Mouse (Mus musculus) heart, postnatal 0 days (tissue): ENCODE measurements around the gene Ankrd36. TPM values are rescaled to one million over a fixed set of nuclear protein-coding genes. Genes with fewer than 3 reads are reported as not detected.

ENCODE experiments used
- ATAC-seq: fragments of 200-750 bp; cut with Nextera tagmentation; 2 replicates; pipeline ENCODE4 v1.8.0; 2017; ENCODE audit warnings: low read depth, moderate number of reproducible peaks, moderate library complexity; ENCODE audit not compliant: insufficient read depth
- DNase-seq: peaks from one replicate; pipeline ENCODE4 v3.0.0-alpha.2; 2016; ENCODE audit warnings: low spot score
- H3K27ac ChIP-seq: fragments of 300-500 bp; sonication (generic); 2 replicates; pipeline ENCODE4 v1.5.1; 2014; ENCODE audit warnings: low read depth, mild to moderate bottlenecking
- H3K27me3 ChIP-seq: fragments of 300-500 bp; sonication (generic); 2 replicates; pipeline ENCODE4 v1.6.1; 2014; ENCODE audit warnings: low read length, mixed read lengths; ENCODE audit not compliant: control insufficient read depth, insufficient read depth
- H3K36me3 ChIP-seq: fragments of 300-500 bp; sonication (generic); replicated peaks from 2 replicates; pipeline ENCODE4 v1.6.1; 2014; ENCODE audit warnings: low read length, mixed read lengths; ENCODE audit not compliant: control insufficient read depth, insufficient read depth
- H3K4me1 ChIP-seq: fragments of 300-500 bp; sonication (generic); 2 replicates; pipeline ENCODE4 v1.6.1; 2014; ENCODE audit warnings: antibody characterized with exemption; ENCODE audit not compliant: control insufficient read depth, insufficient read depth
- H3K4me2 ChIP-seq: fragments of 300-500 bp; sonication (generic); 2 replicates; pipeline ENCODE4 v1.6.1; 2014; ENCODE audit warnings: low read depth, mild to moderate bottlenecking, low read length, moderate library complexity
- H3K4me3 ChIP-seq: fragments of 300-500 bp; sonication (generic); 2 replicates; pipeline ENCODE4 v1.5.1; 2014; ENCODE audit warnings: low read depth, low read length
- H3K9ac ChIP-seq: fragments of 300-500 bp; sonication (generic); replicated peaks from 2 replicates; pipeline ENCODE4 v1.6.1; 2014; ENCODE audit warnings: low read depth, low read length, mixed read lengths
- H3K9me3 ChIP-seq: fragments of 300-500 bp; sonication (generic); replicated peaks from 2 replicates; pipeline ENCODE4 v1.6.1; 2016; ENCODE audit warnings: low read length; ENCODE audit not compliant: control insufficient read depth
- CTCF ChIP-seq: IDR thresholded peaks from 2 replicates; pipeline ENCODE4 v1.5.1; 2016; ENCODE audit warnings: antibody characterized with exemption, control low read depth, low read depth
- EP300 ChIP-seq: IDR thresholded peaks from 2 replicates; pipeline ENCODE4 v1.6.1; 2016; ENCODE audit warnings: antibody characterized with exemption, low read depth
- WGBS: fragments of 180-500 bp; shearing (Covaris S2); extraction: QIAGEN DNeasy Blood & Tissue Kit; methylation state at CpG from one replicate; pipeline ENCODE4 v1.1.7; 2014; 5-methylcytosine and 5-hydroxymethylcytosine counted together
- polyA plus RNA-seq: library from polyadenylated mRNA; unstranded; fragments of >200 nt; fragmentation: Nextera tagmentation; extraction: Ambion mirVana; gene quantifications from 2 replicates; pipeline ENCODE4 v1.2.1, GENCODE M21; 2015
- total RNA-seq: library from RNA; depleted of rRNA; stranded (reverse); fragments of >200 nt; gene quantifications from 2 replicates; pipeline ENCODE4 v1.2.3, GENCODE M21; 2014; ENCODE audit warnings: low replicate concordance

Gene Ankrd36
- total and polyA plus RNA-seq, 2 experiments from 2014 or later = not detected

DNA sequence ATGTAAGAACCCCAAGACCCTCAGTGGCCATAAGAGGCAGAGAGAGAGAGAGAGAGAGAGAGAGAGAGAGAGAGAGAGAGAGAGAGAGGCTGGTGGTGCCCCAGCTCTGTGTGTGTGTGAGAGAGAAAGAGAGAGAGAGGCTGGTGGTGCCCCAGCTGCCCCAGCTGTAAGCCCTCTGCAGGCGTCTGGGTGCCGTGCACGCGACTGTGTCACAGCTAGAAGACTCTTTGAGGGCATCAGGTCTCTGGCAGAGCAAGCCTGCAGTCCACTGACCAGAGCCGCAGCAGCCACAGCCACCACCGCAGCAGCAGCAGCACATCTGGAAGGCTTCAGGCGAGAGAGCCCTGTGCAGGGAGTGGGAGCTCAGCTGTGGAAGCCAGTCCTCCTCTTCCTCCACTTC, 114.8 kb downstream of the Ankrd36 start:
- no peaks in the 10 kb centered on the region for H3K9me3 ChIP-seq
- no peak overlapping the region for H3K27ac ChIP-seq
- H3K4me2 ChIP-seq = no peak overlapping the region
- no peak overlapping the region for H3K4me3 ChIP-seq
- no peak for ATAC-seq
- 29% methylated on average over 7 of the region's 7 CpGs for WGBS
- DNase-seq = no peak
- H3K36me3 ChIP-seq = no peaks in the 10 kb centered on the region
- H3K27me3 ChIP-seq = no peaks in the 10 kb centered on the region
- H3K4me1 ChIP-seq = no peaks in the 10 kb centered on the region
- no peak for TF ChIP-seq EP300
- TF ChIP-seq CTCF = no peak
- H3K9ac ChIP-seq = no peak overlapping the region

DNA sequence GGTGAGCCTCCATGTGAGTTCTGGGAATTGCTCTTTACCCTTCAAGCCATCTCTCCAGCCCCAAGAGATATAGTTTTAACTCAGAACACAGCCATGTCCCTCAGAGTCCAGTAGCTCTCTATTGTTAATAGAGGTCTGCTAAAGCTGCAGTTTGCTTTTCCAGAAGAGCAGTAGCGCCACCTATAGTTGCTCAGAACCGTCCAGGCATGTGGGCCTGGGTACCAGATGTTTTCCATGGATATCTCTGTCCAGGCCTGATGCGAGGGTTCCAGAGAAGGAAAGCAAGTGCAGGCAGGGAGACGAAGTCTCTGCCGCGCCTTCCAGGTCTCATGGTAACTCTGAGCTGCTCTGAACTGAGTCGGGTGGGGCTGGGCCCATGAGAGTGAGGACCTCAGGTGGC, 122.3 kb downstream of the Ankrd36 start:
- H3K27me3 ChIP-seq = no peaks in the 10 kb centered on the region
- DNase-seq (peak; percentile 45), ATAC-seq (no peak)
- H3K27ac ChIP-seq = no peak overlapping the region
- no peaks in the 10 kb centered on the region for H3K4me1 ChIP-seq
- no peaks in the 10 kb centered on the region for H3K9me3 ChIP-seq
- H3K9ac ChIP-seq = no peak overlapping the region
- WGBS = 15% methylated on average over 7 of the region's 7 CpGs
- no peak overlapping the region for H3K4me3 ChIP-seq
- TF ChIP-seq CTCF (peak; percentile 59), EP300 (no peak)
- no peak overlapping the region for H3K4me2 ChIP-seq
- no peaks in the 10 kb centered on the region for H3K36me3 ChIP-seq

DNA sequence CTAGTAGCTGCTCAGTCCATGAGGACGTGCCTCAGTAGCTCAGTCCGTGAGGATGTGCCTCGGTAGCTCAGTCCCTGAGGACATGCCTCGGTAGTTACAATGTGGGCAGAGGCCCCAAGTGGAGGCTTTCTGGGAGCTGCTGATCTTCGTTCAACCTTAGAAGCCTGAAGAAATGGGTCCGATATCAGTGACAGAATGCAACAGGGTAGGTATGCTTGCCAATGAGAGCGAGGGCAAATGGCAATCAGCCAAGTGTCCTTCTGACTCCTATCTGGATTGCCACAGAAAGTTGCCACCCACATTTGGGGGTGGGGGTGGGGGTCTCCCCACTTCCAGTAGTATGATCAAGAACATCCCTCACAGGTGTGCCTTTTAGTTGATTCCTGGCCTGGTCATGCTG, 131.3 kb downstream of the Ankrd36 start:
- Histone ChIP-seq H3K27me3 (no peaks in the 10 kb centered on the region), H3K4me3 (no peak overlapping the region), H3K4me2 (no peak overlapping the region), H3K9me3 (no peaks in the 10 kb centered on the region), H3K27ac (no peak overlapping the region), H3K36me3 (peaks cover 21% of the 10 kb centered on the region; the same call in 1 of the 2 replicates), H3K9ac (no peak overlapping the region), H3K4me1 (peaks cover 2% of the 10 kb centered on the region; the same call in 1 of the 2 replicates)
- ATAC-seq (no peak), DNase-seq (no peak)
- TF ChIP-seq EP300 = no peak
- 78% methylated on average over 7 of the region's 7 CpGs for WGBS

DNA sequence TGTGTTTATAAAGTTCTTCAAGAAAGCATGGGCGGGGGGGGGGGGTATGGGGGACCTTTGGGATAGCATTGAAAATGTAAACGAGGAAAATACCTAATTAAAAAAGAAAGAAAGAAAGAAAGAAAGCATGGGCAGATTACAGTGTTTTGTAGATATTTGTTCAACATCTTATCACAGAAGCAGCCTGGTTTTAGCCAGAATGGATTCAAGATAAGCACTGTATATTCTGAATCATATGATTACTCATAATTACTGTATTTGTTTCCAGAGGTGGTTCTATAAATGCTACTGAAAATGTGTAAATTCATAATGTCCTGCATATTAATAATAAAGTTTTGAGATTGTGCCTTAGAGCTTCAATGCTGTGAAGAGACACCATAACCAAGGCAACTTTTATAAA, 131.8 kb downstream of the Ankrd36 start:
- H3K4me2 ChIP-seq = no peak overlapping the region
- DNase-seq (no peak), ATAC-seq (no peak)
- TF ChIP-seq EP300 (no peak), CTCF (no peak)
- H3K4me3 ChIP-seq = no peak overlapping the region
- H3K4me1 ChIP-seq = peaks cover 7% of the 10 kb centered on the region
- peaks cover 21% of the 10 kb centered on the region; the same call in 1 of the 2 replicates for H3K36me3 ChIP-seq
- 71% methylated on average over 2 of the region's 2 CpGs for WGBS
- H3K9me3 ChIP-seq = no peaks in the 10 kb centered on the region
- no peaks in the 10 kb centered on the region for H3K27me3 ChIP-seq
- no peak overlapping the region for H3K9ac ChIP-seq
- no peak overlapping the region for H3K27ac ChIP-seq

DNA sequence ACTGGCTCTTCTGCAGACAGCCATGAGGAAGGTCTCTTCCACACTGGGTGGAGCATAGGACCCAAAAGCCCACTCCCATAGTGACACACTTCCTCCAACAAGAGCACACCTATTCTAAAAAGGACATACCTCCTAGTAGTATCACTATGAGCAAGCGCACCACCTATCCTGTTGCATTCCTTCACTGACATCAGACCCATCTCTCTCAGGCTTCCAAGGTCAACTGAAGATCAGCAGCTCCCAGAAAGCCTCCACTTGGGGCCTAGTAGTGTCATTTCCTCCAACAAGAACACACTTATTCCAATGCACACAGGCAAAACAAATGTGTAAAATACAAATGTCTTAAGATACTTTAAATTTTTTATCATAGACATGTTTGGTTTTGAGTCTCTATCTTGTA, 132.3 kb downstream of the Ankrd36 start:
- H3K36me3 ChIP-seq = peaks cover 21% of the 10 kb centered on the region; the same call in 1 of the 2 replicates
- 88% methylated on average over 1 of the region's 1 CpGs for WGBS
- no peak overlapping the region for H3K9ac ChIP-seq
- no peaks in the 10 kb centered on the region for H3K27me3 ChIP-seq
- TF ChIP-seq CTCF (no peak), EP300 (no peak)
- no peak for ATAC-seq
- H3K27ac ChIP-seq = no peak overlapping the region
- H3K4me2 ChIP-seq = no peak overlapping the region
- H3K4me3 ChIP-seq = no peak overlapping the region
- no peaks in the 10 kb centered on the region for H3K9me3 ChIP-seq
- no peak for DNase-seq
- H3K4me1 ChIP-seq = peaks cover 12% of the 10 kb centered on the region

DNA sequence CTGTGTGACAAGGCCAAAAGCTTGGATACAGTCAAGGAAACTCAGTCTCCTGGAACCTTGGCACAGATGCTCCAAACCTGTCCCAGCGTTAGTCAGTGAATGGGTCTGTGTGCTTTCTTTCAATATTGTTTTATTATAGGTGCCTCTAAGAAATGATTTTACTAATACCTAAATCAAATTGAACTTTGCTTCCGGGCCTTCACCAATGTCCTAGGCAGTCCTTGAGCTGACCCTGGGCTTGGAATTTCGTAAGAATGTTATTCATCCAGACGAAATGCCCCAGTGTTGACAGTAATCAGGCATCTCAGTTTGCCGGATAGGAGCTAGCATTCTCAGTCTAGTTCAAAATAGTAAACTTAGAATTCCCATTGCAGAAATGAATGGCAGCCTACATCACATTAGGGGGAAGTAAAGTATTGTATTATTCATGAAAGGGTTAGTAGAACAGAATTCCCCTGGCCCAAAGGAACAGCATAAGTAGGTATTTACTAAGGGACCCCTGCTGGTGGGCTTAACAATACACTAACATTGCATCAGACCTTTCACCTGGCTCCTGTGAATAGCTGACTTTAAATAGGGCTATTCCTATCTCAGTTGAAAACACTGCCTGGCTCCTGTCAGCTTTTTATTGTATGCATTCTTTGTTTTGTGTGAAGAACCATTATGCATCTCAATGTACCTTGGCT, 132.9 kb downstream of the Ankrd36 start:
- Histone ChIP-seq H3K9ac (no peak overlapping the region), H3K4me1 (peaks cover 13% of the 10 kb centered on the region), H3K4me2 (no peak overlapping the region), H3K27ac (no peak overlapping the region; the same call in 1 of the 2 replicates), H3K27me3 (no peaks in the 10 kb centered on the region), H3K36me3 (peaks cover 21% of the 10 kb centered on the region; the same call in 1 of the 2 replicates), H3K4me3 (no peak overlapping the region), H3K9me3 (no peaks in the 10 kb centered on the region)
- no peak for DNase-seq
- TF ChIP-seq CTCF = no peak
- TF ChIP-seq EP300 = no peak
- no peak for ATAC-seq
- WGBS = 45% methylated on average over 5 of the region's 5 CpGs
